8 mouse cellular contexts compared by ENCODE assay signal in genomic region chr3:100162315-100163105, GRCm38 (mm10). TPM values are rescaled to one million over a fixed set of nuclear protein-coding genes. Genes with fewer than 3 reads are reported as not detected.
DNase-seq lines count a peak whose midpoint lies in the region; ATAC-seq and TF ChIP-seq lines count a peak whose summit lies in the region.

Gene Gdap2, plus strand, starts transcription at chr3:100162381.
Gene Wdr3, minus strand, starts transcription at chr3:100162407.

- peak; percentile 93 to 94 for DNase-seq in CD8-positive naive resting alpha-beta T cell, adult 2 months (ENCODE audit: low read depth in 2 of 2, low spot score in 2 of 2)
- DNase-seq in c-Kit-positive CD71-negative TER-119-negative erythroid progenitor cells, embryonic 14.5 days (ENCODE audit: low read depth) = peak; percentile 92
- DNase-seq in forebrain, embryonic 10.5 days (ENCODE audit: extremely low spot score, low spot score) = peak; percentile 93
- DNase-seq in kidney, postnatal 25 days = peak; percentile 96 to 97
- peak; percentile 89 to 96 (median 93) for DNase-seq in liver, embryonic 14.5 days (ENCODE audit: low read depth in 3 of 3, low spot score in 3 of 3)
- peak; percentile 94 for DNase-seq in neural tube, embryonic 11.5 days (ENCODE audit: low spot score)
- peak; percentile 95 for DNase-seq in stomach, postnatal 0 days (ENCODE audit: low spot score)

- H3K4me2 ChIP-seq in heart, embryonic 15.5 days = peak within 1 kb of the TSS; percentile 74
- H3K4me2 ChIP-seq in liver, embryonic 14.5 days (ENCODE audit: low read depth) = peak within 1 kb of the TSS; percentile 94
- H3K4me2 ChIP-seq in neural tube, embryonic 11.5 days (ENCODE audit: low read depth) = peak within 1 kb of the TSS; percentile 71
- H3K4me2 ChIP-seq in stomach, postnatal 0 days (replicated peaks; ENCODE audit: low read depth) = peak within 1 kb of the TSS; percentile 92

- peak; percentile 95 for ATAC-seq in heart, embryonic 15.5 days (replicated peaks; ENCODE audit: insufficient number of reproducible peaks, insufficient read depth, low FRiP score, low read depth)
- peak; percentile 97 for ATAC-seq in liver, embryonic 14.5 days (ENCODE audit: insufficient read depth)
- peak; percentile 99 for ATAC-seq in neural tube, embryonic 11.5 days (ENCODE audit: insufficient read depth, low FRiP score, low TSS enrichment)
- ATAC-seq in stomach, postnatal 0 days (ENCODE audit: low FRiP score, low TSS enrichment) = peak; percentile 99

- 0 out of 2 replicates have a peak, but pooled peaks have one; percentile 3 for TF ChIP-seq CTCF in liver, embryonic 14.5 days (IDR thresholded peaks at IDR 0.05; ENCODE audit: low read depth)
- no peak for TF ChIP-seq CTCF in stomach, postnatal 0 days (IDR thresholded peaks at IDR 0.05; ENCODE audit: low read depth)

- peak within 1 kb of the TSS; percentile 89 for H3K4me3 ChIP-seq in forebrain, embryonic 10.5 days
- peak within 1 kb of the TSS; percentile 80 for H3K4me3 ChIP-seq in heart, embryonic 15.5 days
- H3K4me3 ChIP-seq in liver, embryonic 14.5 days (ENCODE audit: insufficient read depth in 1 of 2, low read depth in 2 of 2, low read length in 2 of 2) = peak within 1 kb of the TSS; percentile 65 to 88
- peak within 1 kb of the TSS; percentile 76 for H3K4me3 ChIP-seq in neural tube, embryonic 11.5 days (ENCODE audit: low read depth, low read length)
- H3K4me3 ChIP-seq in stomach, postnatal 0 days (ENCODE audit: low read depth, low read length) = peak within 1 kb of the TSS; percentile 89

- H3K27me3 ChIP-seq in forebrain, embryonic 10.5 days (ENCODE audit: poor library complexity, severe bottlenecking) = no peaks in the 10 kb centered on the region
- no peaks in the 10 kb centered on the region for H3K27me3 ChIP-seq in heart, embryonic 15.5 days
- H3K27me3 ChIP-seq in liver, embryonic 14.5 days (ENCODE audit: control insufficient read depth, insufficient read depth, low read length) = no peaks in the 10 kb centered on the region
- no peaks in the 10 kb centered on the region for H3K27me3 ChIP-seq in neural tube, embryonic 11.5 days (ENCODE audit: control insufficient read depth, insufficient read depth, low read length)
- H3K27me3 ChIP-seq in stomach, postnatal 0 days (ENCODE audit: control insufficient read depth, insufficient read depth, low read length) = no peaks in the 10 kb centered on the region

- H3K9ac ChIP-seq in heart, embryonic 15.5 days = peak within 1 kb of the TSS; percentile 80
- H3K9ac ChIP-seq in liver, embryonic 14.5 days (replicated peaks) = peak within 1 kb of the TSS; percentile 93
- peak within 1 kb of the TSS; percentile 75 for H3K9ac ChIP-seq in neural tube, embryonic 11.5 days (ENCODE audit: low read length)
- peak within 1 kb of the TSS; percentile 85 for H3K9ac ChIP-seq in stomach, postnatal 0 days (ENCODE audit: low read length)

- TF ChIP-seq EP300 in liver, embryonic 14.5 days (IDR thresholded peaks at IDR 0.05; ENCODE audit: low read depth) = no peak
- no peak for TF ChIP-seq EP300 in stomach, postnatal 0 days (optimal IDR thresholded peaks at IDR 0.05)

- peaks cover 24% of the 10 kb centered on the region for H3K4me1 ChIP-seq in forebrain, embryonic 10.5 days
- H3K4me1 ChIP-seq in heart, embryonic 15.5 days (replicated peaks) = peaks cover 14% of the 10 kb centered on the region
- H3K4me1 ChIP-seq in liver, embryonic 14.5 days (replicated peaks; ENCODE audit: control insufficient read depth in 2 of 2, insufficient read depth in 2 of 2, low read length in 1 of 2) = peaks cover 6 to 12% of the 10 kb centered on the region in 2 experiments
- H3K4me1 ChIP-seq in neural tube, embryonic 11.5 days (ENCODE audit: control insufficient read depth, insufficient read depth, low read length) = peaks cover 3% of the 10 kb centered on the region; the same call in 1 of the 2 replicates
- no peaks in the 10 kb centered on the region for H3K4me1 ChIP-seq in stomach, postnatal 0 days (replicated peaks; ENCODE audit: control insufficient read depth, insufficient read depth)

- peak within 1 kb of the TSS; percentile 87 for H3K27ac ChIP-seq in forebrain, embryonic 10.5 days
- peak within 1 kb of the TSS; percentile 91 for H3K27ac ChIP-seq in heart, embryonic 15.5 days
- peak within 1 kb of the TSS; percentile 88 for H3K27ac ChIP-seq in liver, embryonic 14.5 days
- H3K27ac ChIP-seq in neural tube, embryonic 11.5 days (ENCODE audit: low read depth, low read length) = peak within 1 kb of the TSS; percentile 75
- H3K27ac ChIP-seq in stomach, postnatal 0 days (replicated peaks) = peak within 1 kb of the TSS; percentile 90

- no peaks in the 10 kb centered on the region for H3K9me3 ChIP-seq in forebrain, embryonic 10.5 days
- no peaks in the 10 kb centered on the region for H3K9me3 ChIP-seq in heart, embryonic 15.5 days (replicated peaks)
- no peaks in the 10 kb centered on the region for H3K9me3 ChIP-seq in liver, embryonic 14.5 days (ENCODE audit: control insufficient read depth, low read length)
- H3K9me3 ChIP-seq in neural tube, embryonic 11.5 days (ENCODE audit: control insufficient read depth, low read length) = no peaks in the 10 kb centered on the region
- H3K9me3 ChIP-seq in stomach, postnatal 0 days (ENCODE audit: control insufficient read depth, low read length) = no peaks in the 10 kb centered on the region

- H3K36me3 ChIP-seq in forebrain, embryonic 10.5 days (replicated peaks) = peaks cover 36% of the 10 kb centered on the region
- H3K36me3 ChIP-seq in heart, embryonic 15.5 days = peaks cover 17% of the 10 kb centered on the region
- H3K36me3 ChIP-seq in liver, embryonic 14.5 days (replicated peaks; ENCODE audit: control insufficient read depth, insufficient read depth, low read depth) = peaks cover 11% of the 10 kb centered on the region
- peaks cover 5% of the 10 kb centered on the region for H3K36me3 ChIP-seq in neural tube, embryonic 11.5 days (ENCODE audit: control insufficient read depth, insufficient read depth, low read length)
- 0 out of 2 replicates have a peak, but pooled peaks cover 7% of the 10 kb centered on the region for H3K36me3 ChIP-seq in stomach, postnatal 0 days (ENCODE audit: control insufficient read depth, insufficient read depth, low read length)

- WGBS in forebrain, embryonic 10.5 days = under 1% methylated on average over 55 of the region's 55 CpGs
- WGBS in heart, embryonic 15.5 days = under 1% methylated on average over 54 of the region's 55 CpGs
- under 1% methylated on average over 55 of the region's 55 CpGs for WGBS in liver, embryonic 14.5 days (ENCODE audit: insufficient replicate concordance)
- WGBS in neural tube, embryonic 11.5 days = under 1% methylated on average over 54 of the region's 55 CpGs
- under 1% methylated on average over 50 of the region's 55 CpGs for WGBS in stomach, postnatal 0 days

RNA-seq across cellular contexts. Expression of gene Gdap2, which starts in this region (rescaled TPM):
- 25.2 and 25.9 TPM in 2 replicates for polyA plus RNA-seq in forebrain, embryonic 10.5 days (2016; fragmentation: Nextera tagmentation; extraction: Ambion mirVana)
- 16.9 and 19.2 TPM in 2 replicates for polyA plus RNA-seq in heart, embryonic 15.5 days (2015; fragmentation: Nextera tagmentation; extraction: Ambion mirVana)
- polyA plus RNA-seq in liver, embryonic 14.5 days (2012; rRNA removed) = 6.8 and 8.2 TPM in 2 replicates
- 18.6 and 22.0 TPM in 2 replicates for polyA plus RNA-seq in liver, embryonic 14.5 days (2014; fragmentation: Nextera tagmentation; extraction: Ambion mirVana)
- polyA plus RNA-seq in neural tube, embryonic 11.5 days (2014; fragmentation: Nextera tagmentation; extraction: Ambion mirVana) = 47.3 and 47.9 TPM in 2 replicates
- 16.7 and 17.3 TPM in 2 replicates for polyA plus RNA-seq in stomach, postnatal 0 days (2015; fragmentation: Nextera tagmentation; extraction: Ambion mirVana)

RNA-seq across cellular contexts. Expression of gene Wdr3, which starts in this region (rescaled TPM):
- polyA plus RNA-seq in forebrain, embryonic 10.5 days (2016; fragmentation: Nextera tagmentation; extraction: Ambion mirVana) = 62.9 and 66.1 TPM in 2 replicates
- 23.5 and 24.2 TPM in 2 replicates for polyA plus RNA-seq in heart, embryonic 15.5 days (2015; fragmentation: Nextera tagmentation; extraction: Ambion mirVana)
- polyA plus RNA-seq in liver, embryonic 14.5 days (2012; rRNA removed) = 6.2 and 11.0 TPM in 2 replicates
- polyA plus RNA-seq in liver, embryonic 14.5 days (2014; fragmentation: Nextera tagmentation; extraction: Ambion mirVana) = 20.0 and 20.3 TPM in 2 replicates
- polyA plus RNA-seq in neural tube, embryonic 11.5 days (2014; fragmentation: Nextera tagmentation; extraction: Ambion mirVana) = 57.5 and 60.4 TPM in 2 replicates
- 16.2 and 16.3 TPM in 2 replicates for polyA plus RNA-seq in stomach, postnatal 0 days (2015; fragmentation: Nextera tagmentation; extraction: Ambion mirVana)

Comparison
In these comparisons a context has a peak if more than half of its experiments do, and no peak if none do; other contexts are left out.
1. Peak in every context shown above with its lines: DNase-seq, ATAC-seq, H3K4me3 ChIP-seq and H3K27ac ChIP-seq.